Mouse (Mus musculus) embryonic facial prominence, embryonic 12.5 days (tissue): Measurements from ENCODE around the gene Rxra. TPM values are rescaled to one million over a fixed set of nuclear protein-coding genes. Genes with fewer than 3 reads are reported as not detected.

Source experiments
- ATAC-seq: fragments of 200-750 bp; cut with Nextera tagmentation; 2 replicates; pipeline ENCODE4 v1.8.0; 2017; ENCODE audit not compliant: insufficient number of reproducible peaks, insufficient read depth, low FRiP score, low TSS enrichment
- H3K27ac ChIP-seq: fragments of 300-500 bp; sonication (generic); 2 replicates; pipeline ENCODE4 v1.5.1; 2016; ENCODE audit warnings: mild to moderate bottlenecking
- H3K27me3 ChIP-seq: fragments of 300-500 bp; sonication (generic); 2 replicates; pipeline ENCODE4 v1.6.1; 2016; ENCODE audit warnings: mild to moderate bottlenecking, moderate library complexity
- H3K36me3 ChIP-seq: fragments of 300-500 bp; sonication (generic); 2 replicates; pipeline ENCODE4 v1.6.1; 2016; ENCODE audit warnings: mild to moderate bottlenecking
- H3K4me1 ChIP-seq: fragments of 300-500 bp; sonication (generic); 2 replicates; pipeline ENCODE4 v1.6.1; 2016
- H3K4me2 ChIP-seq: fragments of 300-500 bp; sonication (generic); replicated peaks from 2 replicates; pipeline ENCODE4 v1.6.1; 2016; ENCODE audit warnings: mild to moderate bottlenecking, moderate library complexity
- H3K4me3 ChIP-seq: fragments of 300-500 bp; sonication (generic); 2 replicates; pipeline ENCODE4 v1.5.1; 2016; ENCODE audit warnings: mild to moderate bottlenecking
- H3K9ac ChIP-seq: fragments of 300-500 bp; sonication (generic); 2 replicates; pipeline ENCODE4 v1.6.1; 2016; ENCODE audit warnings: mild to moderate bottlenecking, moderate library complexity
- H3K9me3 ChIP-seq: fragments of 300-500 bp; sonication (generic); 2 replicates; pipeline ENCODE4 v1.6.1; 2016; ENCODE audit warnings: mild to moderate bottlenecking, moderate library complexity
- WGBS: fragments of 180-500 bp; shearing (Covaris S2); methylation state at CpG from one replicate; pipeline ENCODE4 v1.1.7; 2016; 5-methylcytosine and 5-hydroxymethylcytosine counted together
- polyA plus RNA-seq: library from polyadenylated mRNA; unstranded; fragments of >200 nt; fragmentation: Nextera tagmentation; extraction: Ambion mirVana; gene quantifications from 2 replicates; pipeline ENCODE4 v1.2.1, GENCODE M21; 2016

The Rxra gene
- polyA plus RNA-seq, 1 experiment from 2014 or later, result 15.9 TPM

GRCm38 (mm10) chr2:27802493-27802892, 126.3 kb downstream of the Rxra start:
- no peak overlapping the region for H3K9ac ChIP-seq
- peak; percentile 36; the same call in 1 of the 2 replicates for ATAC-seq
- no peaks in the 10 kb centered on the region for H3K27me3 ChIP-seq
- 38% methylated on average over 9 of the region's 9 CpGs for WGBS
- H3K9me3 ChIP-seq, result no peaks in the 10 kb centered on the region
- no peak overlapping the region for H3K4me2 ChIP-seq
- H3K4me3 ChIP-seq, result no peak overlapping the region
- H3K4me1 ChIP-seq, result peaks cover 11% of the 10 kb centered on the region; the same call in 1 of the 2 replicates
- no peaks in the 10 kb centered on the region for H3K36me3 ChIP-seq
- no peak overlapping the region for H3K27ac ChIP-seq

GRCm38 (mm10) chr2:27806691-27807090, 130.5 kb downstream of the Rxra start:
- Histone ChIP-seq H3K9me3 (no peaks in the 10 kb centered on the region), H3K27ac (no peak overlapping the region), H3K27me3 (no peaks in the 10 kb centered on the region), H3K4me2 (no peak overlapping the region), H3K4me1 (peaks cover 10% of the 10 kb centered on the region), H3K36me3 (no peaks in the 10 kb centered on the region), H3K9ac (no peak overlapping the region), H3K4me3 (no peak overlapping the region)
- WGBS, result 86% methylated on average over 7 of the region's 7 CpGs
- no peak for ATAC-seq

- no peak overlapping the region for H3K27ac ChIP-seq
- no peak overlapping the region for H3K9ac ChIP-seq
- no peak overlapping the region for H3K4me3 ChIP-seq
- ATAC-seq, result no peak
- H3K9me3 ChIP-seq, result no peaks in the 10 kb centered on the region
- H3K27me3 ChIP-seq, result no peaks in the 10 kb centered on the region
- 50% methylated on average over 3 of the region's 3 CpGs for WGBS
- no peaks in the 10 kb centered on the region for H3K36me3 ChIP-seq
- H3K4me2 ChIP-seq, result no peak overlapping the region
- peaks cover 5% of the 10 kb centered on the region for H3K4me1 ChIP-seq
These were observed 131.4 kb downstream of the Rxra start for GRCm38 (mm10) chr2:27807684-27808083.

GRCm38 (mm10) chr2:27809897-27810296, 133.7 kb downstream of the Rxra start:
- Histone ChIP-seq H3K9ac (no peak overlapping the region), H3K9me3 (no peaks in the 10 kb centered on the region), H3K4me3 (no peak overlapping the region), H3K27ac (no peak overlapping the region), H3K36me3 (no peaks in the 10 kb centered on the region), H3K4me1 (peaks cover 18% of the 10 kb centered on the region), H3K4me2 (no peak overlapping the region), H3K27me3 (no peaks in the 10 kb centered on the region)
- ATAC-seq, result no peak
- WGBS, result 92% methylated on average over 4 of the region's 4 CpGs

Other genes starting within 250 kb of the Rxra start
- 9.0 and 9.8 TPM in 2 replicates for gene Vav2, start 249.4 kb upstream of the Rxra start, polyA plus RNA-seq
- gene Brd3os, start 234.1 kb upstream of the Rxra start, polyA plus RNA-seq, result 14.6 and 15.8 TPM in 2 replicates
- 128 and 144 TPM in 2 replicates for gene Brd3, start 168.8 kb upstream of the Rxra start, polyA plus RNA-seq
- gene Wdr5, start 161.3 kb upstream of the Rxra start, polyA plus RNA-seq, result 66.7 and 66.8 TPM in 2 replicates
- 79.0 and 82.1 TPM in 2 replicates for gene Col5a1, start 210.0 kb downstream of the Rxra start, polyA plus RNA-seq